Mouse (Mus musculus) right cerebral cortex, postnatal 4 days (tissue): Measurements from ENCODE around the gene Stab1.

Source experiments
- DNase-seq: peaks from one replicate; pipeline ENCODE4 v3.0.0-alpha.2; 2022

Stab1 gene

DNA sequence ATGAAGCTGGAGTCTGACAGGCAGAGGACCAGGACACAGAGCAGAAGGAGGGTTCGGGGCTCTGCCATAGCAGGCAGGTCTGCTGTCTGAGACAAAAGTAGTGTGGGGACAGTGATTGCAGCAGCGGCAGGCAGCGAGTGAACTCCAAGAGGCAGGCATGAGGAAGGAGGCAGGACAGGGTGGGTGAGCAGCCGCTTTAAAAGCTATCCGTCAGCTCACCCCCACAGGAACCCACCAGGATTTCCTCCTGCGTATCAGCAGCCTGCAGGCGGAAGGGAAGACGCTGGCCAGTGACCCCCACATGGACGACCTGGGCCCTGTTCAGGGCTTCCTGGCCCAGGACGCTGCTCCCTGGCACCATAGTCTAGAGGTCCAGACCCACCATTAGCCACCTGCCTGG, at the start of gene Stab1:
TSS of gene Stab1 (minus strand) at position 217 of the 400 bp plus-strand sequence.
- no peak for DNase-seq

DNA sequence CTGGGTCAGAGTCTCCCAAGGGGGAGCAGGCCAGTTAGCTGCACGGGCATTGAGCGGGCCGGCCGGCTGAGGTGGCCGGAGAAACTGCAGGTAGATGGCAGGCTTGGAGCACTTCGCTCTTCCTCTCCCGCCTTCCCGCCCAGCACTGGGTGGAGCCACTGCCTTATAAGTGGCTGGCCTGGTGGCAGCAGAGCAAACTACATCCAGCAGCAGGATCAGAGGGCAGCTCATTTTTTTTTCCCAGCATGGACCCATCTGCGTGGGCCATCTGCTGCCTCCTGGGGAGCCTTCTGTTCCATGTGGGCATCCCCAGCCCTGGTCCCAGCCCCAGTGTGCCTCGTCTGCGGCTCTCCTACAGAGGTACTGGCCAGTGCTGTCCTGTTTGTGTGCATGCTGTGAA, 49.2 kb upstream of the Stab1 start, which contains the start of gene Sema3g:
TSS of gene Sema3g (plus strand) at position 195 of the 400 bp plus-strand sequence.
- DNase-seq = no peak

DNA sequence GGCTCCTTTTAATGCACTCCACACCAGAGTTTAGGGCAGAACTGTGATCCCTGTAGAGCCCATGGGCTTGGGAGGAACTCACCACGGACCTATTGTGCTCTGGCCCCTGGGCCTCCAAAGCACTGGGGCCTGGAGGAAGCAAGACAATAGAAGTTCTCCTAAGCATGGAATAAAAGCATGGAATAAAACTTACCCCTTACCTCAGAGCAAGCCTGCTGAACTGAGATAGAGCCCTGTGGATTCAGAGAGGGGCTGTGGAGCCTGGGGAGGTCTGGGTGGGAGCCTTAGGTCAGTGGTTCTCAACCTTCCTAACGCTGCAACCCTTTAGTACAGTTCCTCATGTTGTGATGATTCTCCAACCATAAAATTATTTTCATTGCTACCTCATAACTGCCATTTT, 48.4 kb upstream of the Stab1 start, which contains the start of gene Nisch:
TSS of gene Nisch (minus strand) at position 101 of the 400 bp plus-strand sequence.
- DNase-seq = no peak

- peak; percentile 45 for DNase-seq
Measured at GRCm38 (mm10) chr14:31215157-31216002, 46.9 kb upstream of the Stab1 start.

DNA sequence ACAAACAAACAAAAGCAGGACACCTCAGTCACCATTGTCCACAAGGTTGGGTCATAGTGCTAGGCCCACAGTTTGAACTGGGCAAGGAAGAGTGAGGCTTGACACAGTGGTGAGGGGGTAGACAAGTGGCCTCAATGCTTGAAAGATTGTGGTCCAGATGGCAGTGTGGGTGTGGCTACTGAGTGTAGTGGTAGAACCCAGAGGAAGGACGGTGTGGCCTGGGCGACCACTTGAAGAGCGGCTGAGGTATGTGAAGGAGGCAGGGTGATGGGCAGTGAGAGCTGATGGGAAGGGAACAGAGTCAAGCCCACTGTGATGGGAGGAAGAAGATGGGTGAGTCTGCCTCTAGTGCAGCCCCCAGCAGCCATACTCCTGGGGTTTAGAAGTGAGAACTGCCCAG, 46.2 kb upstream of the Stab1 start:
- DNase-seq = no peak

DNA sequence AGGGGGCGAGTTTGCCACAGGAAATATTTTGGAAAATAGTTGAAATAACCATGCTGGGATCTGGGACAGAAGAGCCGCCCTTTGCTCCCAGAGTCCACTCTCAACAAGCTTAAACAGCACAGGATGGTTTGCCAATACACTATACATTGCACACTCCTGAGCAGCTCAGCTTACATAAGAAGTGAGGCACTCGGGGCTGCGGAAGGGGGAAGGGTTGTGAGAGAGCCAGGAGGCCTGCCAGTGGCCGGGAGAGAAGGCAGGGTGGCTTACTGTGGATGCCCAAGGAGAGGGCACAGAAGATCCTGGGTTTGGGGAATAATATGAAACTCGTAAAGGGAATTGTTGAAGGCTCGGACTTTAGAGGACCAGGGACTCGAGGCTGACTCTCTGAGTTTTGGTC, 45.4 kb upstream of the Stab1 start:
- DNase-seq = no peak

GRCm38 (mm10) chr14:31212499-31212898, 44.1 kb upstream of the Stab1 start:
- no peak for DNase-seq

DNA sequence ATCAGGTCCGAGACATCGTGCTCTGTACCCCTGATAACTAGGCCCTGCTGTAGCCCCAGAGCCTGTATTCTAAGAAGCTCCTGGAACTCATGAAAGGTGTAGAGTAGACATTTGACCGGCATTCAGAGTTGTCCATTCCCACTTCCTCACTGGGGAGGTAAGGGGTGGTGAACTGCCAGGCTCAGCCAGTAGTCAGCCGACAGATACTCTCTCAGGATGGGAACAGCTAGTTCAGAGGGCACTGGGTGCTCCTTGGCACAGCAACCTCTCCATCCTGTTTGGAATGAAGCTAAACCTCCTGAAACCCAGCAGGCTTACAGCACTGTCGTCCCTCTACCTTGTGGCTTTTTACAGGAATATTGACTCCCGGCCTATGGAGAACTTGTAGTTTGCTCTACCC, 43.4 kb upstream of the Stab1 start:
- DNase-seq = no peak

- DNase-seq = no peak
Measured at GRCm38 (mm10) chr14:31209133-31209557, 40.7 kb upstream of the Stab1 start.

DNA sequence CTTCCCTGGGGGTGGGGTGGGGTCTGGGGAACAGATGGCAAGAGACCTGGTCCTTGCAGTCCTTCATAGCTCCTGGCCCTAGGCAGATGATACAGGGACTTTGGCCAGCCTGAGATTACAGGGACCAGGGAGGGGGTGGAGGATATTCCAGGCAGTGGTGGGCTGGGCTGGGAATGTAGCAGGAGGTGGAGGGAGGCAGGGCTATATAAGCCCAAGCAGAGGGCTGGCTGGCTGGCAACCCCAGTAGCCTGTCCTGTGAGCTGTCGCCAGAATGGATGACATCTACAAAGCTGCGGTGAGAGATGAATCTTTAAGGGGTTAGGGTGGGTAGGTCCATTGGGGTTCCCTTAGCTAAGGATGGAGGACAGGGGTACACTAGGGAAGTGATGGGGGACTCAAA, 39.6 kb upstream of the Stab1 start, which contains the start of gene Tnnc1:
TSS of gene Tnnc1 (plus strand) at position 229 of the 400 bp plus-strand sequence.
- no peak for DNase-seq

GRCm38 (mm10) chr14:31207070-31207830, 38.8 kb upstream of the Stab1 start:
- no peak for DNase-seq

GRCm38 (mm10) chr14:31206472-31206981, 38.1 kb upstream of the Stab1 start:
- DNase-seq = peak; percentile 98

DNA sequence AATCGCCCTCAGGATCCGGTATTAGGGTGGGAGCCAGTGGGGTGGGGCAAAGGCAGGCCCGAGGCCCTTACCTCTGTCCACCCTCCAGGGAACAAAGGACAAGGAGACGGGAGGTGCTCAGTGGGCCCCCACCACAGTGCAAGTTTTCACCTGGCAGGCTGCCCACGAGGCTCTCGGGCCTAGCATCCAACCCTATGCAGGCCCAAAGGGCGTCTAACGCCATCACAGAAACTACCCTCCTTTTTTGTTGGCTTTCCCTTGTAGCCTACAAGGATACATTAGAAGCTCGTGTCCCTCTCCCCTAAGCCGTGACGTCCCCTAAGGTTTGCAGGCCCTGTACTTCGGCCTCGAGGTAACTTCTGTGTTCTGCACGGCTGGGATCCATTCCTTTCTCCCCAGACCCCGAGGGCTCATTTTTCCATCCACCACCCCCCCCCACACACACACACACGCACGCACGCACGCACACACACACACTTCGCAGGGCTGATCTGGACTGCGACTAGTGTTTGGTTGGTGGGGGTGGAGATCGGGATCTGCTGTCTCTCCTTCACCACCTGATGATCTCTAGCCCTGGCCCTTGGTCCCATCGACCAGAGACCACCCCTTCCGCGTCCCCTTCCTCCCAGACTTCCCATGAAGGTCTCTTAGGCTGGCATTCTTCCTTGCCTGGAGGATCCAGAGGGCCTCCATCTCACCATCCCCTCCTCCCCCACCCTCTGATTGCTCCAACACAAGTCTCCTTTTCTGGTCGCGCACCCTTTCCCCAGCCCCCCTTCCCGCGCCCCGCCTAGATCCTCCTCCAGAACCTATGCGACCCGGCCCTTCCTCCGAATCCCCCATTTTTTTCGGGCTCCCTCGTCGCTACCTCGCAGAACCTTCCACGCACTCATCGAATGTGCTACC, 37.4 kb upstream of the Stab1 start:
- DNase-seq = peak; percentile 64

GRCm38 (mm10) chr14:31205244-31205561, 36.8 kb upstream of the Stab1 start:
- DNase-seq = no peak

- no peak for DNase-seq
Measured at GRCm38 (mm10) chr14:31204844-31205243, 36.4 kb upstream of the Stab1 start.

DNA sequence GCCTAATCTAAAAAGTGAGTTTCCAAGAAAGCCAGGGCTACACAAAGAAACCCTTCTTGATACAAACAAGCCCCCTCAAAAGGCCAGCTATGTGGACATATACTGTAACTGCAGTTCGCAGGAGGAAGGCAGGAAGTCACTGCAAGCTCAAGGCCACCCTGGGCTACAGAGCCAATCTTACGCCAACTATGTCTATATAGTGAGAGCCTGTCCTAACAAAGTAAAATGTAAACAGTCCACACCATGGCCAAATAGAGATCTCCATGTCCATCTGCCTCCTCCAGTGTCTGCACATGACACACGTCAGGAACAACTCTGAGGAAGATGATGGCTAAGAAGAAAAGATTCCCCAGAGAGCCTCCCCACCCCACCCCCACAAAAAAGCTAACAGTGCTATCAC, 31.6 kb upstream of the Stab1 start:
- no peak for DNase-seq

- no peak for DNase-seq
Measured at GRCm38 (mm10) chr14:31199599-31199998, 31.2 kb upstream of the Stab1 start.

DNA sequence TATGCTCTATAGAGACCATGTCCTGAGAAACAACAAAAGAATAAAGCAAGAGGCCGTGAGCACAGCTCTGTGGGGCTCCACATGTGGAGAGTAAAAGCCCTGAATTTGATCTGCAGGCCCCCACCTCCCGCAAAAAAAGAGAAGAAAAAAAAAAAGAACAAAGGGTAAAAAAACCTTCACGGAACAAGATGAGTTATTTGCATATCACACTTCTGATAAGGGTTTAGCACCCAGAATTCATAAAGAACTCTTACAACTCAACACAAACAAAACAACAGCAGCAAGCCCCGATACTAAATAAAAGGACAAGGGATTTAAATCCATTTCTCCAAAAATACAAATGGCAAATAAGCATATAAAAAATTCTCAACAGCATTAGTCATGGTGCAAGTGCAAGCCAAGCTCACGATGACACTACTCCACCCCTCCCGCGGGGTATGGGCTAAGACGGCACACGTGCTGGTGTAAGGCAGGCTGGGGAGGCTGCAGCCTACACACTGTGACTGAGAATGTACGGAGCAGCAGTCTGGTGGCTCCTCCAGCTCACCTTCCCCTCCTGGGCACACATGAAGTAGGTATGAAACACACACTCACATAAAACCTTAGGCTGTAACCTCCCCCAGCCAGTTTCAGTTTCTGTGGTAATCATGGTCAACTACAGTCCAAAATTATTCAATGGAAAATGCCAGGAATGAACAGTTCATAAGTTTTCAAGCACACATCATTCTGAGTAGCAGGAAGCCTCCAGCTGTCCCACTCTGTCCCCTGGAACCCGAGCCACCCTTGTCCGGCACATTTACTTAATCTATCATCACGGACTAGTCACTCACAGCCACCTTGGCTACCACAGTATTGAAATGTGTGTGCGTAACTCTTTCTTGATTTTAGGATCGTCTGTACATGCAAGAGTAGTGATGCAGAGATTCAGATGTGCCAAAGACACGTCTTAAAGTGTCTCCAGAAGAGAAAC, 29.4 kb upstream of the Stab1 start:
- no peak for DNase-seq

- no peak for DNase-seq
Measured at GRCm38 (mm10) chr14:31195968-31196367, 27.5 kb upstream of the Stab1 start.

- no peak for DNase-seq
Measured at GRCm38 (mm10) chr14:31195521-31195920, 27.1 kb upstream of the Stab1 start.

DNA sequence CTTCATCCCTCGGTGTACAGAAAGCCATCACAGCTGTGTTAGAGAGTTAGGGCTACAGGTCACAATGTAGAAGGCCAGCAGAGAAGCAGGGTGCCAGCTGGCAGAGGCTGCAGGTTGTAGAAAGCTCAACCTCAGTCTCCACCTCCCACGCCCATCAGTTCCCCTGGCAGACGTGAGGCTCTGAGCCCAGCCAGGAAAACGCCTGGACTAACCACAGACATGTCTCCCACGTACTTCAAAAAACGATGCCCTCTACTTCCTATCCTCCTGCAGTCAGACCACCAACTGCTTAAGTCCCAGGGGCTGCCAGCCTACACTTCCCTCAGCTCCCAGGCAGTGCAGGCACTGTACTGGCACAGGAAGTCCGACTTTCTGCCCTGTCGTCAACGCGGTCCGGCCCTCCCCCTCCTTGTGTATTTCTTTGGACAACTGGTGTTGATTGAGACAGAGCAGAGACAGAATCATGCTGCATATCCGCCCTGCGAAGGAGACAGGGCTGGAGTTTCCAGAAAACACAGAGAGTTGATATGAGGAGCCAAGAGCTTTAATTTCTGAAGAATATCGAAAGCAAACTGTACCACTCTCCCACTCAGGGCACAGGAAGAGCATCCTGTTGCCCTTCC, 26.6 kb upstream of the Stab1 start:
- no peak for DNase-seq
